Mouse (Mus musculus): Measurements from ENCODE around the gene Mmrn2. TPM values are rescaled to one million over a fixed set of nuclear protein-coding genes. Genes with fewer than 3 reads are reported as not detected.
A peak's percentile ranks its signal among the peaks of the same experiment; 100 is the strongest.
"Not testable (repeated sequence)": the region's sequence is repeated elsewhere in the genome, so short reads cannot be mapped to it uniquely, and the experiment has no call there.

Mmrn2 gene
- total RNA-seq, 2 experiments from 2014 or later = 39.5 to 43.8 TPM

GRCm38 (mm10) chr14:34397871-34398270 lies 22.6 kb downstream of the Mmrn2 start:
- no peak for DNase-seq
- intact Hi-C loops (cut with DNase I) = no loop called here

GRCm38 (mm10) chr14:34398901-34399300 lies 23.6 kb downstream of the Mmrn2 start:
- intact Hi-C loops (cut with DNase I) = no loop called here
- DNase-seq = no peak

GRCm38 (mm10) chr14:34399301-34399700 lies 24.0 kb downstream of the Mmrn2 start:
- intact Hi-C loops (cut with DNase I) = no loop called here

GRCm38 (mm10) chr14:34400021-34400420 lies 24.8 kb downstream of the Mmrn2 start:
- intact Hi-C loops (cut with DNase I) = loop anchor here (5.0 kb wide), 1 partner anchor 128 kb away; no protein-coding TSS in a partner anchor
- no peak for DNase-seq

More at GRCm38 (mm10) chr14:34399301-34399700, 24.0 kb downstream of the Mmrn2 start:
- no peak for DNase-seq

DNA sequence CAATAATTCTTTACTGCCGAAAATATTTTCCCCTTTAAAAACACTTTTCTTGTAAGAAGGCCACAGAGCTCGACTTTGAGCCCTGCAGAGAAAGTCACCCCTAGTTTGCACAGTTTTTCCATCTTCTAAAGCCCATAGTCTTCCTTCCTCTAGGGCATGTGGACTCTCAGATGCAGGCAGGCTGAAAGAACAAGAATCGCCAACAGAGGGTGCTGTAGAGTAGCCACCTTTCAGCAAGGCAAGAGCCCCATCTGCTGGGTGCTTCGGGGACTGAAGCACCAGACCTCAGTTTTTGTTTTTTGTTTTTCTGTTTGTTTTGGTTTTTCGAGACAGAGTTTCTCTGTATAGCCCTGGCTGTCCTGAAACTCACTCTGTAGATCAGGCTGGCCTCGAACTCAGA lies 25.9 kb downstream of the Mmrn2 start:
- intact Hi-C loops (cut with DNase I) = loop anchor here (5.0 kb wide), 1 partner anchor 129 kb away; no protein-coding TSS in a partner anchor
- peak; percentile 79 to 89 for DNase-seq

- DNase-seq = no peak
- intact Hi-C loops (cut with DNase I) = loop anchor here (5.0 kb wide), 1 partner anchor 131 kb away; no protein-coding TSS in a partner anchor
Observed at GRCm38 (mm10) chr14:34402871-34403270, 27.6 kb downstream of the Mmrn2 start.

- DNase-seq = no peak
- intact Hi-C loops (cut with DNase I) = loop anchor here (5.0 kb wide), 1 partner anchor 131 kb away; no protein-coding TSS in a partner anchor
Observed at GRCm38 (mm10) chr14:34403424-34403823, 28.2 kb downstream of the Mmrn2 start.

DNA sequence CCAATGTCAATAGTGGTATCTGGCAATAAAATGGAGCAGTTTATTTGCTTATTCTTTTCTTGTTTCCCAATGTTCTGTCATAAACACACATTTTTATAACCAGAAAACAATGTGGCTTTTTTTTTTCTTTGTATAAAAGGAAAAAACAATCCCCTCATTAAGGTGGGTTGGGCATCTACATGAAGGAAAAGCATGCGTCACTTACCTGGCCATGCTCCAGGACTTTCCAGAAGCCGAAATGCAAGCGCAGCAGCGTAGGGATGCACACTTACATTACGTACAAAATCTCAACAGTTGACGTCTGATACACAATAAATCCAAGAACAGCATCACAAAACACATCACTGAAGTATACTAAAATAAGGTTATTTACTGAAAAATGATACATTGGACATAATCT lies 35.5 kb downstream of the Mmrn2 start:
- no peak for DNase-seq
- intact Hi-C loops (cut with DNase I) = loop anchor here (10.0 kb wide), 1 partner anchor 364 kb away; no protein-coding TSS in a partner anchor

DNA sequence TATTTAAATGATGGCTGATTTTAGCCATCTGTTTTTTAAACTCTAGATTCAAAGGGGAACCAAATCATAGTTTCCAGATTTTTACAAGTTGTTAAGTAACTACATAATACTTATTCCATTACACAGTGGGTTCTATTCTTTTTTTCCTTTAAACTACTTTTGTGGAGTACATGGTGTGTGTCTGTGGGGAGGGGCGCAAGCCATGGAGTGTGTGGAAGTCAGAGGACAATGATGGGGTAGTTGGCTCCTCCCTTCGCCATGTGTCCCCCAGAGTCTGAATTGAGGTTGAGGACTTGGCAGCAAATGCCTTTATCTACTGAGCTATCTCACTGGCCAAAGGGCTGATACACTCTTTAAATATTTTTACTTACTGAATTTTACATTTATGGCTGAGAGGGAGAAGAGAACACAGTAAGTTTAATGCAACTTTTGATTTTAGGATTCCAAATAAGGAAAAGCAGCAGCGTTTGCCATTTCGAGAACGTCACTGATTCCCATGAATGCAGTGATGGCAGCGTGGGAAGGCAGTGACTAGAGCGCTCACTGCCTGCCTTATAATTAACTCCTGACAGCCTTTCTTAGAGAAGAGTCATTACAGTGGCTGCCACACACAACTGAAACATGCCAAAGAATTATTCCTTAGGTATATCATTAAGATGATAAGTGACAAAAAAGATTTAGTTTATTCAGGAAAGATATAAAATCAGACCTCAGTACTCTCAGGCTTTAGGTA lies 37.1 kb downstream of the Mmrn2 start:
- no peak for DNase-seq
- intact Hi-C loops (cut with DNase I) = loop anchor here (10.0 kb wide), 1 partner anchor 362 kb away; no protein-coding TSS in a partner anchor

- intact Hi-C loops (cut with DNase I) = loop anchor here (10.0 kb wide), 1 partner anchor 358 kb away; no protein-coding TSS in a partner anchor
- DNase-seq = not testable (repeated sequence)
Observed at GRCm38 (mm10) chr14:34416946-34417345, 41.7 kb downstream of the Mmrn2 start.

GRCm38 (mm10) chr14:34417501-34417900 lies 42.2 kb downstream of the Mmrn2 start:
- DNase-seq = no peak
- intact Hi-C loops (cut with DNase I) = loop anchor here (10.0 kb wide), 1 partner anchor 357 kb away; no protein-coding TSS in a partner anchor

DNA sequence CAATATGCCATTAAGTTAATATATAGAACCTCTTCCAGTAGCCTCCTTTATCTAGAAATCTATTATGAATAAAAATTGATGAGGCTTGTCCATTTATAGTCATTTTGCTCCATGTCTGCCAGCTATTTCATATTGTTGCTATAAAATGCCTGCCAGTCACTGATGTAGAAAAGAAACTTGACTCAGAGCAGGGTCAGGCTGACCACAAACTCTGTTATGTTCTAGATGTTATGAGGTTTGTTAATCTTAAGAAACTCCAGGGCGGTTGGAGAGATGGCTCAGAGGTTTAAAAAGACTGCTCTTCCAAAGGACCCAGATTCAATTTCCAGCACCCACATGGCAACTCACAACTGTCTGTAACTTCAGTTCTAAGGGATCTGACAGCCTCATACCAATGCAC lies 45.8 kb downstream of the Mmrn2 start:
- DNase-seq = no peak
- intact Hi-C loops (cut with DNase I) = no loop called here

DNA sequence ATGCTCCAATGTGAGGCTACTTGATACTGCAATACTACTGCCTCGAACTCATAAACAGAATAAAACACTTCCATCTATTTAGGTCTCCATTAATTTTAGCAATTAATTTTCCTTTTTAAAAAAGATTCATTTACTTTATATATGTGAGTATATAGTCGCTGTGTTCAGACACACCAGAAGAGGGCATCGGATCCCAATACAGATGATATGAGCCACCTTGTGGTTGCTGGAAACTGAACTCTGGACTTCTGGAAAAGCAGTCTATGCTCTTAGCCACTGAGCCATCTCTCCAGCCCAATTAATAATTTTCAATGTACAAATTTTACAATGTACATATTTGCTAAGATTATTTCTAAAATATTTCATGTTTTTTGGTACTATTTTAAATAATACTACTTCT lies 53.0 kb downstream of the Mmrn2 start:
- no peak for DNase-seq
- intact Hi-C loops (cut with DNase I) = no loop called here

- DNase-seq = no peak
Observed at GRCm38 (mm10) chr14:34429069-34429468, 53.8 kb downstream of the Mmrn2 start.

DNA sequence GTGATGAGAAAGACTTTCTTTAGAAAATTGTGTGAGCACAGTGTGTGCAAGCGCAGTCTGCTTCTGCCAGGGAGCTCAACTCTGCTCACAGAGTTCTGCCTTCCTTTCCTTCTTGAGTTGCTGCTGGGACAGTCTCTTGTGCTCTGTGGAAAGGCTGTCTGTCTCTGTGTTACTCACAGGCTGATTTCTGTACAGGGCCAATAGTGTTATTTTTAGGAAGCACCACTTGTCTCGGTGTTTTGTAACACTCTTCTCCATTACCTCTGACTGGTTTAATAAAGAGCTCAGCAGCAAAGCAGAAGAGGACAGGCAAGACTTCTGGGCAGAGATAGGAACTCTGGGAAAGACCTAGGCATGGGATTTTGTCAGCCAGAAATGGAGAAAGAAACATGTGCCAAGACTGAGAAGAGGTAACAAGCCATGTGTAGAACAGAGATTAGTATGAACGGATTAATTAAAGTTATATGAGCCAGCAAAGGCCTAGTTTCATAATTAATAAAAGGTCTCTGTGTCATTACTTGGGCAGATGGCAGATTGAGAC lies 65.3 kb downstream of the Mmrn2 start:
- no peak for DNase-seq
- intact Hi-C loops (cut with DNase I) = no loop called here

More at GRCm38 (mm10) chr14:34429069-34429468, 53.8 kb downstream of the Mmrn2 start:
- intact Hi-C loops (cut with DNase I) = no loop called here

GRCm38 (mm10) chr14:34442531-34442930 lies 67.3 kb downstream of the Mmrn2 start:
- intact Hi-C loops (cut with DNase I) = no loop called here
- DNase-seq = no peak

- no peak for DNase-seq
- intact Hi-C loops (cut with DNase I) = no loop called here
Observed at GRCm38 (mm10) chr14:34444368-34444767, 69.1 kb downstream of the Mmrn2 start.

DNA sequence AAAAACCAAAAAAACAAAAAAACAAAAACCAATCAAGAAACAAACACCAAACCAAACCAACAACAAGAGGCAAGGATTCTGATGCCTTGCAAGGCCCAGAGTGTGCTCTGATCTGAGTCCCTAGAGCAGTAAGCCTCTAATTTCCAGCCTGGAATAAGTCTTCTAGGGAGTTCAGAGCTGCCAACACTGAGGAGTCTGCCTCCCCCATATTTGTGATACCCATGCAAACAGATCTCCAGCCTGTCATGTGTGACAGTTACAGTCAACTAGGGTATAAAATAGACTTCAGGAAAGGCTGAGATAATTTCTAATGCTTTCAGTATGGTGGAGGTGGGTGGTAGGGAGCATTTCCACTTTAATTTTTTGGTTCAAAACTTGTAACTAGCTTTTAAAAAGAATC lies 69.7 kb downstream of the Mmrn2 start:
- intact Hi-C loops (cut with DNase I) = no loop called here
- no peak for DNase-seq

GRCm38 (mm10) chr14:34445348-34445747 lies 70.1 kb downstream of the Mmrn2 start:
- no peak for DNase-seq
- intact Hi-C loops (cut with DNase I) = no loop called here

DNA sequence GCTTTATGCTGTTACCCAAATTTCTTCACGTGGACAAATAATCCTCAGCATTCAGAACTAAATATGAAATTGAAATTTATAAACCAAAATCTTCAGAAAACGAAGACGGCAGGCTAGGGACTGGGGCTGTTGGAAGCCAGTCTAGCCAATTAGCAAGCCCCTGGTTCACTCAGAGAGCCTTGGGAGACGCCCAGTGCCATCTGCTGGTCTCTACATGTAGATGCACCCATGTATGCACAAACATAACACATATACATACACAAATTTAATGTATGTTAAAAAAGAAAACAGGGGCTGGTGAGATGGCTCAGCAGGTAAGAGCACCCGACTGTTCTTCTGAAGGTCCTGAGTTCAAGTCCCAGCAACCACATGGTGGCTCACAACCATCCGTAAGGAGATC lies 71.4 kb downstream of the Mmrn2 start:
- DNase-seq = no peak
- intact Hi-C loops (cut with DNase I) = no loop called here

DNA sequence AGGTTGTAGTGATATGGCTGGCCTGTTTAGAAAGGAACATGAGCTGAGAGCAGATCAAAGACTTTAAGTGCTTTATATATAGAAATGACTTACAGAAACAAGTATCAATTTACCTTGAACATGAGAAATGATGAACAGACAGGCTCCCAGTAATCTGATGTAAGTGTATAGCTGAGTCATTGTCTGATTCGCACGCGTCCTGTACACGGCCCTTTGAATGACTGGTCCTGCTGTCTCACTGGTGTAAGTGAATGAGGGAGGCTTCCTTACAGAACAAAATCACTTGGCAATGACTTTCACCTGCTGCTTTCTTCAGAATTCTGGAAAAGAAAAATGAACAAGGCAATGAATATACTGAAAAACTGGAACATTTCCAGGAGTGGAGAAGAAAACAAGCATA lies 72.4 kb downstream of the Mmrn2 start:
- intact Hi-C loops (cut with DNase I) = no loop called here
- no peak for DNase-seq

DNA sequence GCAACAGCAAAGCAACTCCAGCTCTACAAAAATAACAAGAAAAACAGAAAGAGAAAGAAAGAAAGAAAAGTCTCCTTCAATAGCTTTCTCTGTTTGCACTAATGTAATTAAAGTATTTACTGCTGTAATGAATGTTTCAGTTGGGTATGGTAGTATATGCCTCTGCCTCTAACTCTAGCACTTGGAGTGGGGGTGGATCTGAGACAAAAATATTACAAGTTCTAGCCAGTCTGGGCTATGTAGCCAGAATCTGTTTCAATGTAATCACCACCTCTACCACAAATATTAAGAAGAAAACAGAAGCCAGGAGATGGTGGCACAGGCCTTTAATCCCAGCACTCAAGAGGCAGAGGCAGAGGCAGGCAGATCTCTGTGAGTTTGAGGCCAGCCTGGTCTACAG lies 73.1 kb downstream of the Mmrn2 start:
- DNase-seq = no peak
- intact Hi-C loops (cut with DNase I) = no loop called here

Measured in heart, postnatal 14 days (tissue).